Mouse (Mus musculus) left cerebral cortex, postnatal 25 days (tissue): ENCODE data around the gene Kcnab1. TPM values are rescaled to one million over a fixed set of nuclear protein-coding genes. Genes with fewer than 3 reads are reported as not detected.

Experiments
- DNase-seq, 2 experiments: peaks; one replicate each; pipeline ENCODE4 v3.0.0; 2022; ENCODE audit warnings: low spot score in 2 of 2, mixed read lengths in 1 of 2
- intact Hi-C: fragments of 180-260 bp; cut with DNase I; formaldehyde crosslinking; loops from one replicate; pipeline ENCODE4 v1.15.1; 2025
- total RNA-seq, 2 experiments: library from RNA; stranded (reverse); gene quantifications; 2 replicates each; pipeline ENCODE4 v1.2.3; 2021

Kcnab1 gene
- 100 to 1,000 TPM in 1 of 2 experiments, 10 to 100 TPM in 1; 82.8 to 106 TPM for total RNA-seq

DNA sequence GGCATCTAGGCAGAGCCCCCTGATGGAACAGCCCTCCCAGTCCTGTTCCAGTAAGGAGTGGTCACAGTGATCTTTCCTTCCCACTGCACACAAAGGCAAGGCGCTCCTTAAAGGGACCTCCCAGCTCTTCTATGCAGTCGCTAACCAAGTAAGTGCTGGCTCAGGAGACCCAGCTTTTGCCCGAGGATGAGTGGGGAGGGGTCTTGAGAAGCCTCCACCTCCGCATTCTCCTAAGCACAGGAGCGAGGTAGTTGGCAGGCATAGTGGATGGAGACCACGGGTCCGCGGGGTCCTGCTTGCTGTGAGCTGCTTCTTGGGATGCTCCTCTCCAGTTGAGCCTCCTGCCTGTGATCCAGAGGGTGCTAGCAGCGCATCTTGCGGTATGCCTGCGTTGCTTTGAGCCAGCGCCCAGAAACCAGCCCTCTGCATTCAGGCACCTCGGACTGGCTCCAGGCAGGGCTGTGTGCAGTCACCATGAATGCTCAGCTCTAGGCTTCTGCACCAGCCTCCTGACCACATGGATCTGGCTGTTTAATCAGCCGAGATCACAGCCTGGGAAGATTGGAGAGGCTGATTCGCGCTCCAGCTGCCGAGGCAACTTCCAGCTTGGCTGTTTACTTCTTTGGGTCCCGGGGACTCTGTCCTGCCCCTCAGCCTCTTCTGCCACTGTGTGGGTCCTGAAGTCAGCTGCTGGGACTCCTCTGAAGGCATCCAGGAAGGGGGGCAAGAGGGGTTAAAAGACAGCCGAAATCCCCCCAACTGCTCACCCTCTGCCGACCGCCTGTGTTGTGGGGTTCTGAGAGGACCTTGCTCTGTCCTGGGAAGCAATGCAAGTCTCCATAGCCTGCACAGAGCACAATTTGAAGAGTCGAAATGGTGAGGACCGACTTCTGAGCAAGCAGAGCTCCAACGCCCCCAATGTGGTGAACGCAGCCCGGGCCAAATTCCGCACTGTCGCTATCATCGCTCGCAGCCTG, at the start of gene Kcnab1:
Gene Kcnab1 (plus strand): TSS at position 440 of the 977 bp plus-strand sequence.
- intact Hi-C loops, result loop anchor here (5.0 kb wide), 2 partner anchors 112 to 213 kb away; no protein-coding TSS in a partner anchor
- peak; percentile 63 to 67 for DNase-seq

DNA sequence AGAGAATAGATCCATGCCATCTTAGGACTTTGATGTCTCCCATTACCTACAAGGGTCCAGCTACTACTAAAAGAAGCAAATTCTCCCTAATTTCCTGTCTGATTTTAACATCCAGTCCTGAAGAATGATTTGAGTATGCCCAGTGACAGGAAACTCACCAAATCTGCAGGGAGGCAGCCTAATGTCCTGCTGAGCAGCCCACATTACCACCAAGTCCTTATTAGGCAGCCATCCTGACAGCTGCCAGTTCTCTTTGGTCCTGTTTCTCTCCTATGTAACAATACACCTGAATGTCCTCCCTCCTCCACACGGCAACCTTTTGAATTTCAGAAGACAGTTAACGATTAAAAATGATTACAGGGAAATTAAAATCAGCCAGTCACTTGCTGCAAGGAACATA, 20.9 kb upstream of the Kcnab1 start:
- intact Hi-C loops, result no loop called here
- DNase-seq, result no peak

DNA sequence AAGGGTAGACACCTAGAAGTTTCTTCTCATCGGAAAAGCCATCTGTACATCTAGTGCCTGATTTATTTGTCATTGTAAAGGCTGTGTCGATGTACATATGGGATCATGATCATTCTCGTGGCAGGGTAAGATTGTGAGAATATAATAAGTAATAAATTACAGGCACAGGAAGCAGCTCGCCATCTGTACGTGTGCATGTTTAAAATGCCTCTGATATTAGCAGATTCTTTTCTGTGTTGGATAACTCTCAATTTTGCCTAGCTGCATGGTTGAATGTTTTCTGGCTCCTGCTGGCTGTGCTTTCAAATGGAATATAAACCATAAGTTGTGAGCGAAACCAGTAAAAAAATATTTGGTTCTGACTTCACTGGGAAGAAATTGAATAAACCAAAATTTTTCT, 5.1 kb upstream of the Kcnab1 start:
- intact Hi-C loops, result no loop called here
- no peak for DNase-seq

DNA sequence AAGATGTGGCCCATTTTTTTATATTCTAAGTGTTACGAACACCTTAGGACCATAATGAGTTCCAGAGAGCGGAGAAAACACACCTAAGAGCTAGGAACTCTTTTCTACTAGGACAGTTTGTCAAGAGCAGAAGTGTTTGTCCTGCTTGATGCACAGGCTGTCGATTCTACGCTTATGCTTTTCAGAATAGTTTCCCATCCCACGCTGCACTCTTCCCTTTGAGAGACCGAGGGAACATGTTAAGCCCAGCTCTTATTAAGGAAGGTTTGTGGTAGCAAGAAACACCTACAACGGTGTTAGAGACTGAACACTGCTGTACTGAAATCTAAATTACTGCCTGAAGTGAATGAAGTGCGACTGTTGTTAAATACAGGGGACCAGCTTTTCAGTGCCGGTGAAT, 1.0 kb downstream of the Kcnab1 start:
- intact Hi-C loops, result no loop called here
- DNase-seq, result no peak

DNA sequence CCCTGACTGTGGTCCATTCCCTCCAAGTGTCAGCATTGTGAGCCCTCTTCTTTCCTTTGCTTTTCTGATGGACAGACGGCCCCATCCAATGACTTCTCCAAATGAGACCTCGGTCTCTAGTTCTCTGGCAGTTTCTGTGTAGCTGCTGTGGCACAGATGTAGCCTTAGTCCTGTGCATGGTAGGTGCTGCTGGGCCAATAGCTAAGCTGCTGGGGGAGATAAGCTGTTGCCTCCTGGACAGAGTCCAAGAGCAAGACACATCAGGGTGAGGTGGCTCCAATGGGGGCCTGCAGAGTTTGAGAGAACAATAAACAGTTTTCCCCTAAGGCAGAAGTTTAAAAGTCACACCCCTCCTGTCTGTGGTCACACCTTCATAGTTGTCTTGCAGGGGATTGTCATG, 2.0 kb downstream of the Kcnab1 start:
- no peak for DNase-seq
- intact Hi-C loops, result no loop called here

DNA sequence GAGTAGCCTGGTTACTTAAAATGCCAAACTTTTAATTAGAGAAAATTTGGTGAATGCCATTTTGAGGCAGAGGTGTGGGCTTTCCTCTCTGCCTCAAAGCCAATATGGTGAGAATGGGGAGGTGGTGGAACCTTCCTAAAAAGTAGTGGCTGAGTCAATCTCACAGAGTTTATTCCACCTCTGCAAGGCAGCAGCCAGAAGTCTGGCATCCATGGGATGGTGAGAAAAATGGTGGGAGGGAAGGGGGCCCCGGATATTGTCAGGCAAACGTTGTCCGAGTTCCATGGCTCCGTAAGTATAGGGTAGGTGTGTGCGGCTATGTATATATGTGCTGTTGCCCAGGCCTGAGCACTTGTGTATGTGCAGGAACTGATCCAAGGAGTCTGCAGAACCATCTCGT, 6.0 kb downstream of the Kcnab1 start:
- intact Hi-C loops, result no loop called here
- DNase-seq, result peak in 1 of 2 experiments; percentile 90

DNA sequence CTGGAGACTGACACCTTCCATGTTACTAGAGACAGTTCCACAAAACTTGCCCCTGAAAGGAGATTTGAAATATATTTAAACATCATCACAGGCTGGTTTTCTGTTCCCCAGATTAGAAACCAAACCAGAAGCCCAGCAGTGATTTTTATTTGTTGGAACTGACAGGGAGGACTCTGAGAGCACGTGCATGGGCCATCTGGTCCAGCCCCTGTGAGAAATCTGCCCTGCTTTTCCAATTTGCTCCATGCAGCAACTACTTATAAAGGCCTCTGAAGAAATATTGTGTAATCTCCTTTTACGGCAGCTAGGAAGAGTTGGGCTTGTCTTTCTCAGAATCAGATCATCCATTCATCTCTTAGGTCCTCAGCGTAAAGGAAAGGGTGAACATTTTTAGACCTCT, 7.8 kb downstream of the Kcnab1 start:
- intact Hi-C loops, result loop anchor here (1.0 kb wide), 1 partner anchor 145 kb away; no protein-coding TSS in a partner anchor
- DNase-seq, result peak in 1 of 2 experiments; percentile 58

DNA sequence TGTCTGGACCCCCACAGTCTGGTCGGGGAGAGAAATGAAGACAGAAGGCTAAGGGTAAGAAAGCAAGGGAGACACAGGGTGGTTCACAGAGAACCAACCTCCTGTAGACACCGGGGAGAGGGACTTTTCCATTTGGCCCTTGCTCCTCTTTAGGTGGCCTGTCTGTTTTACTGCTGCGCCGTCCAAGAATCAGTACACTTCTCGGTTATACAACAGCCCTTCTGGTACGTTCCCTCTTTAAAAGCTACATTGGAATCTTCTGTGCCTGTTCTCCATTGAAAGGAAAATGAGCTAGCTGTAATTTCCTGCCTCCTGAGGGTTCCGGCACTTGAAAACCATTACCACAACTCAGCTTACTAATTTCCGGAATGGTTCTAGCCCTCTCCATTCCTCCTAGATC, 8.2 kb downstream of the Kcnab1 start:
- intact Hi-C loops, result no loop called here
- no peak for DNase-seq

DNA sequence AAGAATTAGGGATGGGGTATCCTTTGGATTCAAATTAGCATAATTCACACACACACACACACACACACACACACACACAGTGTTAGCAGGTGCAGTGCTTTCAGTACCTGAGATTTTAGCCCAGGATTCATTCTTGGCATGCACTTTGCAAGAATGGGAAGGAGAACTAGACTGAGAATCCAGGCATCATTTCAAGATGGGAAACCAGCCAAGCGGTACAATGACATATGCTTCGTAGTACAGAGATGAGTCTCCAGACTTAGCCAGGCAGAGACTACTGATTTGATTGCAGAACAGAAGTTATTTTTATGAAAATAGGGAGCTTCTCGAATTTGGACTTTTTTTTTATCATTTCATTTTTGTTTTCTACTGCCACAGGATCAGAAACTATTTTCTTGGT, 15.8 kb downstream of the Kcnab1 start:
- intact Hi-C loops, result no loop called here
- peak; percentile 72 to 90 for DNase-seq

DNA sequence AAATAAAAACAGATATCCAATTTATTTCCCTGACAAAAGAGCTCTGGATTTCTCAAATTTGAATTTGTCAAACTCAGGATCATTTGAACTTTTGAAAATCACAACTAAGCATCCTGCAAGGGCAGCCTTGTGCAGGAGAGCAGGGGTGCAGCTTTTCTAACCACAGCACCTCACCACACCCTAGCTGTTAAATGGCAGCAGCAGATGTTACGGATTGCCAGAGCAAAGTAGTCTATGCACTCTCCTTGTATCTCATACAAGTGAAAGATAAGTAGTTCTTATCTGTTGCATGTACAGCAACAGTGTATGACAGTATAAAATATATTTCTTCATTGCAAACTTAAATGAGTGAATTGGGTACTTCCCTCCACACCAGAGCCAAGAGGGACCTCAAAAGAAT, 20.4 kb downstream of the Kcnab1 start:
- DNase-seq, result no peak
- intact Hi-C loops, result no loop called here

DNA sequence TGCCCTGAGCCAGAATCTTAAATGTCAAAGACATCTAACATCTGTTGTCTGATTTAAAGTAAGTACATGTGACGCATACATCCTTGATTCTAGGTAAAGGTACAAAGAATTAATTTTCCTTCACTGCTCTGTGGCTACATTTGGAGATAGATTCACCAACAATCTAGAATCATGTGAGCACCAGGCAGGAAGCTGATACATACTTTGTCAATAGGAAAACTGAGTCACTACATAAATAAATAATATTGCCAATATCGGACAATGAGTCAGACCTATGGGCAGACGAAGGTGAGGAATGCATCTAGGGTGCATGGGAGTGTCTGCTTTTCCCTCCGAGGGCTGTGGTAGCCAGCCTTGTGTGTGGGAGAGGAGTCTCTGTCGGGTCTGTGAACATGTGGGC, 25.7 kb downstream of the Kcnab1 start:
- DNase-seq, result no peak
- intact Hi-C loops, result no loop called here

DNA sequence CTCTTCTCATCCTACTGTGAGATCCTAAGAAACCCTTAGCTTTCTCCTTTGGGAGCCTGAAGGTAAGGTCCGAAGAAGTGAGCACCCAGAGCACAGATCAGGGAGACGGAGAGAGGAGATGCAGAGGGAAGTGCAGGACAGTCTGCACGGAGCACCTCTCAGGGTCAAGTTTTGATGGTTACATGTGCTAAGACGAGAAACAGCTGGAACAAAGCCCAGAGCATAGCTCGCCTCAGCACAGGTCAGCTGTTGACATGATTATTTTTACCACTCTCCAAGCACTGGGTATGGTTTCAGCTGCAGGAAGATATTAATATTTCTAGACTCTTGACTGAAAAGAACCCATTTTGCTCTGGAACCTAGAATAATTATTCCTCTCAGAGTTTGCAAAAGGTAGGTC, 27.7 kb downstream of the Kcnab1 start:
- intact Hi-C loops, result no loop called here
- no peak for DNase-seq

DNA sequence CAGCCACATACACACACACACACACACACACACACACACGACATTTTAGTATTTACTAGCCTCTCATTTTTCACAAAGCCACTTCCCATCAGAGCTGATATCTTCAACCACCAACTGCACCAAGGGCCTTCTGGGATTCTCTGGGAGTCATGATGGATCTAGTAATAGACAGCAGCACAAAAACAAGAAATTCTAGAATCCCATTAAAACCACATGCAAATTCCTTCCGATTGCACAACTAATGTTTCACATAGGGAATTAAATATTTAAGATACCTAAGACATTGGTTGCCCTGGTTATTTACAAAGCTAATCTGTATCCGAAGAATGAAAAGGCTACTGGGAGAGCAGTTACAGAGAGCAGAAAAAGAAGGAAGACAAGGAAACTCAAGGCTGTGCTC, 29.6 kb downstream of the Kcnab1 start:
- intact Hi-C loops, result no loop called here
- no peak for DNase-seq

DNA sequence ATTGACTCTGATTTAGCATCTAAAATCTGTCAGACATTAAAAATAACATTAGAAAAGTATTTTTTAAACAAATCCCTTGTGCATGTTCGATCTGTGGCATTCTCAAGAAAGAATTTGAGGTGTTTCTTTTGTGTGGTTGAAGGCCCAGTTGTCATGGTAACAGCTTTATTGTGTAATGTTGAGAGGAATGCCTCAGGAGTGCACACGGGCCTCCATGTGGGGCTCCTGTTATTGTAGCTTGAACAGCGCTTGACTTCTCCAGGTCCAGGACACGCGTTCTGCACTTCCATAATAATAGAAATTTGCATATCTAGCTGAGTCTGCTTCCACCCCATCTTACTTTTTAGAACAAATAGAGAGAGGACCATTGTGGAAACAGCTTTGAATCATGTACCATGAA, 36.0 kb downstream of the Kcnab1 start:
- intact Hi-C loops, result no loop called here
- DNase-seq, result no peak

DNA sequence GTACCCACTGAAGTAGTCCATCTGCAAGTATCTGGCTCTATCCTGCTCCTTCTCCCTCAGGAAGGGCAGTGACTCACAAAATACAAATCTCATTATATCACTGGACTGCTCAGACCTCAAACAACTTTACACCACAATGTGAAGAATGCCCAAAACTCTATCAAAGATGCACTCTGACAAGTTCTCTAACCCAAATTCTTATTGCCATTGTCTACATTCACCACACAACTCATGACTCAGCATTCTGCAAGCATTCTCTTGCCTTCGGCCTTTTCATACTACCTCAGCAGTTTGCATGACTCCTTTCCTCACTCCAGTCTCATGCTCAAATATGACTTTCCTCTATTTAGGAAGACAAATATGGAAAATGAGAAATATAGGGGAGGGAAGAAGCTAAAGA, 42.6 kb downstream of the Kcnab1 start:
- intact Hi-C loops, result no loop called here
- no peak for DNase-seq

DNA sequence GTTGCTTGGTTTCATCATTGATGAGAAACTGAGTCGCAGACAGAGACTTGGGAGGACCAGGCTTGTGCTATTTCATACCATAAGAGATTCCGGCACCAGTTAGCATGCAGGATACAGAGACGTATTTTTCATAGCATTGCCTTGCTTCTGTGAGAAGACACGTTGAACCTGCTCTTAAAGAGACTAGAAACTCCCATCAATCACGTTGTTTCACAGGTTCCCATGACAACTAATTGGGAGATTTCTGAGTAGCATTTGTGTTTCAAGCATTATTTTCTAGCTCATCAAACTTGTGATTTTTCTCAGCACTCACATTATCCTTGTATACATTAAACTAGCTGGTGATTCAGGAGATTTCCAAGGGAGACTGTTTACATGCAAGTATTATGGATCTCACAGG, 63.8 kb downstream of the Kcnab1 start:
- intact Hi-C loops, result no loop called here
- DNase-seq, result no peak

DNA sequence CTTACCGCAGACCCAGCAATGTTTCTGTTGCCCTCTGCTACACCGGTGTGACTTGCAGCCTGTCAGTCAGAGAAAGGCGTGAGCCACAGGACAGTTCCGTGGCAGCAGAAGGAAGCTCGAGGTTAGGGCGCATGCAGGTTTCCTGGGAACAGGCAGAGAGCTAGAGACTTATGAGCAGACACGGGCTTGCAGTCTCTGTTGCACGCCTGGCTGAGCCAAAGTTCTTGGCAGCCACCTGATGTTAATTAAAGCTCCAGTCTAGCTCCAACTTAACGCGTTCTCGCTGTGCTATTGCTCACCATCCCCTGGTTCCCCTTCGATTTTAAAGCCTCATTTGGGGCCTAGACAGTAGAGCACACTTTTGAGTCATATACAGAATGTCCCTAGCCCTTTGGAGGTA, 65.4 kb downstream of the Kcnab1 start:
- peak in 1 of 2 experiments; percentile 64 for DNase-seq
- intact Hi-C loops, result no loop called here

DNA sequence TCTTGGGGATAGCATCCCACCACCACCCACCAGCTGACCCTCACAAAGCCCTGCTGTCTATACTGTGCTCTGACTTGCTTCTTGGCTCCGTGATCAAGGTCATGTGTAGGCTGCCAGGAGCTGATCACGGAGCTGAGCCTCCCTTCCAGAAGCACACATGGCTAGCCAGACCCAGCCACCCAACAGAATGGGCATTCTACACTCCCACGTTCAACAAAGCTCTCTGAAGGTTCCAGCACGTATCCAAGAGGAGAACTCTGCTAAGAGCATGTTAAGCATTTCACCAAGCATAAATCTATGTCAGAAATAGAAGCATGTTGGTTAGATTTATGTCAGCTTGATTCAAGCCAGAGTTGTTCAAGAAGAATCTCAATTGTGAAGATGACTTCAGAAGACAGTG, 66.6 kb downstream of the Kcnab1 start:
- DNase-seq, result peak in 1 of 2 experiments; percentile 53
- intact Hi-C loops, result no loop called here

DNA sequence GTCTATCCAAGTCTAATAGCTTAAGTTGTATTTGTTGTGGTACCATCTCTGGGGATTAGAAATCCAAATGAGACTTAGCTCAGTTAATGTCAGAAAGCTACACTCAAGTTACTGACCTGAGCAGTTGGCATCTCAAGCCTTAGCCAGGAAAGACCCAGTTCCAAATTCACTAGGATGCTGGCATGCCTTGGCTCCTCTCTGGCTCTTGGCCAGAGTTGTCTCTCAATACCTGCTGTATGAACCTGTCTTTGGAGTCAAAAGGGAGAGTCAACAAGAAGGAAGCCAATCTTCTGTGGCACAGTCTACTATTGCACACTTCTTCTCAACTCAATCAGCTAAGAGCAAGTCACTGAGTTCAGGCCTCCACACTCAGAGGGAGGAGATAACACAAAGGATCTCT, 67.7 kb downstream of the Kcnab1 start:
- intact Hi-C loops, result no loop called here
- no peak for DNase-seq

DNA sequence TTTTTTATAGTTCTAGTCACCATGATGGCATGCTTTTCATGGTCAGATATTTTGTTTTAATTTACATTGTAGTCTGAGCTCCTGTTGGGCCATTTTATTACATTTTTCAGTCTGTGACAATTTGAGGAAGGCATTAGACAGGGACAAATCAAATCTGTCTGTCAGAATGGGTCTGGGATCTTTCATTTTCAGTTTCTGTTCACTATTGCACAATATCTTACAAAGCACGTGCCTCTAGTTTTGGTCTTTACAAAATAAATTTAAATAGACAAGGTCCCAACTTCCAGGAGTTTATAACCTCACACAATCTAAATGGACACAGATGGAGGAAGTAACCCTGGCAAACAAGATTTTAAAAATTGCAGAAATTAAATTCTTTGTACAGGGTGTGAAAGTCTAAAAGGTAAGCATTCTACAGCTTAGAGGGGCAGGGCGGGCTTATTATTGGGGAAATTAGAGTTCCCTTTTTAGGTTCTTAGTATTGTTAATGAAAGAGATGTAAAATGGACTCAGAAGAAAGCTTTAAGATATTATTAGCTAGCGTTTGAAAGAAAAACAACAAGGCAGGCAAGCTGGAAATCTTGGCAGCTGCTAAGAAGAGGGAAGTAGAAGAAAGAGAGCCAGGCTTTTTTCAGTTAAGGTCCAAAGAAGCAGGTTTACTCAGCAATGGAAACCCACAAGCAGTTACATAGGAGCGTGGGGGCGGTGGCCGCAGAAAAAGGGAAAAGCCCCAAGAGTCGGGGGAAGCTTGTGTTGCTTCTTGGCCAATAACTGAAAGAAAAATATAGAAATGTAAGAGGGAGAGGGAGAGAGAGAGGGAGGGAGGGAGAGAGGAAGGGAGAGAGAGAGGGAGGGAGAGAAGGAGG, 78.9 kb downstream of the Kcnab1 start:
- intact Hi-C loops, result no loop called here
- DNase-seq, result peak in 1 of 2 experiments; percentile 49
